Mouse (Mus musculus): ENCODE measurements around the gene Lrp4. TPM values are rescaled to one million over a fixed set of nuclear protein-coding genes. Genes with fewer than 3 reads are reported as not detected.

Lrp4 gene
- polyA plus RNA-seq, 1 experiment from 2014 or later, result 1.9 TPM

DNA sequence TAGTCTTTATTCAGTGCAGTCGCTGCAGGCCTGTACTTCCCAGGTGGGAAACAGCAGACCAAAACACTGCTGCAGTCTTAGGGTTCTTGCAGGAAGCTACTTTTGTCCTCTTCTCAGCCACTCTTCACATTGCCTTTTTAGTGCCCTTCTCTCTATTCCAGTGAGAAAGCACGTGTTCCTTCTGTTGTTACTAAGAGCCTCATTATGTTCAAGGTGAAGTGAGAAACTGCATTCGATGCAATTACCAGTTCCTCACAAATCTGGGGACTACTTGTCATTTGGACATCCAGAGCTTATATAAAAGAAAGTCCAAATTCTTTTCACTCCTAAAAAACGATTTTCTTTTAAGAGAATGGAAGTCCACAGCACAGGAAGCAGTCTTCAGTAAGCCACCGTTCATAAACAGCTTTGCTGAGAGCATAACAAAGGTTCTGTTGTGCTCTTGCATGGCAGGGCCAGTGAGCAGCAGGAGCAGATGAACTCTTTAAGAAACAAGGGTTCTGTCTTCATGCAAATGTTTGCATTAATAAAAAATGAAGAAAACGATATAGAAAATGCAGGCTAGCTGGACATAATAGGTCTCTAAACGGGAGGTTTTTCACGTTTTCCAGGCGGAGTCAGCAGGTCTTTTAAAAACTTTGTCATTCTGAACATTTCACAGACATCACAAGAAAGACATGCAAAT lies 27.3 kb upstream of the Lrp4 start:
- Histone ChIP-seq H3K9me3 (ENCODE audit: control insufficient read depth, low read length) (no peaks in the 10 kb centered on the region), H3K4me3 (ENCODE audit: low read depth, low read length) (no peak overlapping the region), H3K27me3 (replicated peaks; ENCODE audit: control insufficient read depth, insufficient read depth, low read length) (no peaks in the 10 kb centered on the region), H3K4me1 (replicated peaks; ENCODE audit: control insufficient read depth, insufficient read depth, low read length) (0 out of 2 replicates have a peak, but pooled peaks cover 3% of the 10 kb centered on the region), H3K4me2 (no peak overlapping the region), H3K9ac (ENCODE audit: low read depth, low read length) (no peak overlapping the region), H3K36me3 (ENCODE audit: control insufficient read depth, insufficient read depth, low read length) (no peaks in the 10 kb centered on the region), H3K27ac (ENCODE audit: low read depth, low read length) (no peak overlapping the region)
- ATAC-seq (replicated peaks; ENCODE audit: low FRiP score) (no peak), DNase-seq (ENCODE audit: low spot score) (no peak)
- WGBS, result 53% methylated on average over 9 of the region's 9 CpGs

DNA sequence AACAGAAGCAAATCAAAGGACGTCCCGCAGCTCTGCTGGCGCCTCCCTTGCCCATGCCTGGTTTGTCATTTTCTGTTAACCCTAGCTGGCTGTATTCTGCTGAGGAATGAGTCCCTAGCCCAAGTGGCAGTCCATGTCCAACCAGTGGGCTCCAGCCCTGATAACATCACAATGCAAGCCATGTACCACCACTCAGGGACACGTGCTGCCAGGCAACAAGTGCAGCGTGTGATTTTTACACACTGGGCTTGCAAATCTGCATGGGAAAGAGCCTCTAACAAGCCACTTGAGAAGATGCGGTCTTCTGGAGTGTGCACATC lies 26.8 kb upstream of the Lrp4 start:
- Histone ChIP-seq H3K27me3 (replicated peaks; ENCODE audit: control insufficient read depth, insufficient read depth, low read length) (no peaks in the 10 kb centered on the region), H3K4me3 (ENCODE audit: low read depth, low read length) (no peak overlapping the region), H3K27ac (ENCODE audit: low read depth, low read length) (no peak overlapping the region), H3K36me3 (ENCODE audit: control insufficient read depth, insufficient read depth, low read length) (no peaks in the 10 kb centered on the region), H3K4me2 (no peak overlapping the region), H3K9ac (ENCODE audit: low read depth, low read length) (no peak overlapping the region), H3K4me1 (replicated peaks; ENCODE audit: control insufficient read depth, insufficient read depth, low read length) (0 out of 2 replicates have a peak, but pooled peaks cover 3% of the 10 kb centered on the region), H3K9me3 (ENCODE audit: control insufficient read depth, low read length) (no peaks in the 10 kb centered on the region)
- WGBS, result 57% methylated on average over 6 of the region's 6 CpGs
- ATAC-seq (replicated peaks; ENCODE audit: low FRiP score) (no peak), DNase-seq (ENCODE audit: low spot score) (no peak)

DNA sequence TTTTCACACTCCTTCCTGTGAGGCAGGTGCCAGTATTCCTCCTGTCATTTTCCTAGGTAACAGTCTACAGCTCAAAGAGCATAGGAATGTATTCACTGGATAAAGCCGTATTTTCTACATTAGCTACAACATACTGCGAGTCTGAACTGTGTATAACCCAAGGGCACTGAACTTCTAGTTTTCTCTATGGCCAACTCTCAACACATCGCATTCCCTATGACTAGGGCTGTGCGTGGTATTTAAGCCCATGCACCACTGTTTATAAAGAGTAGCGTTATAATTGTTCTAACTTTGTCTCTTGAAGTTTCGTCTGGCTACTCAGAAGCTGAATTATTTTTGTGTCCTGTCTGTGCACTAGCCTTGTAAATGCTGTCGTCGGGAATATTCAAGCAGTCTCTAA lies 20.6 kb upstream of the Lrp4 start:
- no peak overlapping the region for H3K4me2 ChIP-seq
- no peak overlapping the region for H3K4me3 ChIP-seq (ENCODE audit: low read depth, low read length)
- ATAC-seq (replicated peaks; ENCODE audit: low FRiP score) (no peak), DNase-seq (ENCODE audit: low spot score) (no peak)
- H3K27ac ChIP-seq (ENCODE audit: low read depth, low read length), result no peak overlapping the region
- H3K27me3 ChIP-seq (replicated peaks; ENCODE audit: control insufficient read depth, insufficient read depth, low read length), result no peaks in the 10 kb centered on the region
- H3K4me1 ChIP-seq (replicated peaks; ENCODE audit: control insufficient read depth, insufficient read depth, low read length), result no peaks in the 10 kb centered on the region
- no peak overlapping the region for H3K9ac ChIP-seq (ENCODE audit: low read depth, low read length)
- no peaks in the 10 kb centered on the region for H3K36me3 ChIP-seq (ENCODE audit: control insufficient read depth, insufficient read depth, low read length)
- no peaks in the 10 kb centered on the region for H3K9me3 ChIP-seq (ENCODE audit: control insufficient read depth, low read length)
- WGBS, result 85% methylated on average over 8 of the region's 8 CpGs

DNA sequence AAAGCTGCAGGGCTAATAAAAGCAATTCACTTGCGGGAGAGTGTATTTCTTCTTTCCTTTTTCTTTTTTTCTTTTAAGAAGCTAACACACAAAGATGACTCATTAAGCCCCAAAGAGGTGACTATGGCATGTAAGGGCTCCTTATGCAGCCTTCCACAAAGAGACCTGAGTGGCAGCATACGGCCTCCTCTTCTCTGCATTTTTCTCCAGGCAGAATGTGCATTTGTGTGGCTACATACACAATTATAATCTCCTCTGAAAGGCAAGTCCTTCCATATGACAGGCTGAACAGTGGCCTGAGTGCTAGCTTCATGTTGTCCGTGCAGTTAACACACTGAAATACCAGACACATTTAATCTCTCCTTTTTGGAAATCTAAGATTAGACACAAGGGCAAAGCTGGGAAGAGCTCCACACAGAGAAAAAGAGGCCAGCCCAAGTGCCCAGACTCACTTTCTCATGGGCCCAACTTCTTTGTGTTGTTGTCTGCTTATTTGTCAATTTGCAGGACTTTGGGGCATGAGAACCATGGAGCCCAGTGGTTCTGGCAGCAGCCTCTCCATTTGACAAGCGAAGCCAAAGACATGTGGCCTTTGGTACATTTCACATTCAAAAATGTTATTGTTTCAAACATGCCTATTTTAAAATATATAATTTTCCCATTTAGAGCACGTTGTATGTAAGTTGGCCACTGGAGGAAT lies 20.0 kb upstream of the Lrp4 start:
- no peak overlapping the region for H3K4me3 ChIP-seq (ENCODE audit: low read depth, low read length)
- WGBS, result 87% methylated on average over 5 of the region's 5 CpGs
- no peak overlapping the region for H3K27ac ChIP-seq (ENCODE audit: low read depth, low read length)
- no peaks in the 10 kb centered on the region for H3K9me3 ChIP-seq (ENCODE audit: control insufficient read depth, low read length)
- H3K27me3 ChIP-seq (replicated peaks; ENCODE audit: control insufficient read depth, insufficient read depth, low read length), result no peaks in the 10 kb centered on the region
- no peaks in the 10 kb centered on the region for H3K4me1 ChIP-seq (replicated peaks; ENCODE audit: control insufficient read depth, insufficient read depth, low read length)
- no peak for ATAC-seq (replicated peaks; ENCODE audit: low FRiP score)
- no peaks in the 10 kb centered on the region for H3K36me3 ChIP-seq (ENCODE audit: control insufficient read depth, insufficient read depth, low read length)
- H3K9ac ChIP-seq (ENCODE audit: low read depth, low read length), result no peak overlapping the region
- DNase-seq (ENCODE audit: low spot score), result no peak
- H3K4me2 ChIP-seq, result no peak overlapping the region

DNA sequence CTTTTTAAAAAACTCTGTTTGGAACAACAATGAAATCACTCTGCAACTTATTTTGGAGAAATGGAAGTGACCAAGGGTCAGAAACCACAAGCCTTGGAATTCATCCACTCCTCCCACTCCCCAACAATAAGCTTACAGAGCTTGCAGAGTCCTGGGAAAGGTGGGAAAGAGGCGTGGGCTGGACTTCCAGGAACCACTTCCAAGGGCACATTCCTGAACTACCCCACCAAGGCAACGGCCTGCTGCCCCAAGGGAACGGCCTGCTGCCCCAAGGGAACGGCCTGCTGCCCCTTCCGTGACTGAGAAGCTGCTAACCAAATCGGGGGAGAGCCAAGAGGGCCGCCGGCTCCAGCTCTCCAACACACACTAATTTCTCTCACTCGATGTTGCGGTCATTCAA lies 18.0 kb upstream of the Lrp4 start:
- WGBS, result 76% methylated on average over 10 of the region's 10 CpGs
- no peak for ATAC-seq (replicated peaks; ENCODE audit: low FRiP score)
- Histone ChIP-seq H3K27ac (ENCODE audit: low read depth, low read length) (no peak overlapping the region), H3K4me3 (ENCODE audit: low read depth, low read length) (no peak overlapping the region), H3K4me2 (no peak overlapping the region), H3K4me1 (replicated peaks; ENCODE audit: control insufficient read depth, insufficient read depth, low read length) (no peaks in the 10 kb centered on the region), H3K9ac (ENCODE audit: low read depth, low read length) (no peak overlapping the region), H3K36me3 (ENCODE audit: control insufficient read depth, insufficient read depth, low read length) (no peaks in the 10 kb centered on the region), H3K27me3 (replicated peaks; ENCODE audit: control insufficient read depth, insufficient read depth, low read length) (no peaks in the 10 kb centered on the region), H3K9me3 (ENCODE audit: control insufficient read depth, low read length) (no peaks in the 10 kb centered on the region)
- DNase-seq (ENCODE audit: low spot score), result no peak

DNA sequence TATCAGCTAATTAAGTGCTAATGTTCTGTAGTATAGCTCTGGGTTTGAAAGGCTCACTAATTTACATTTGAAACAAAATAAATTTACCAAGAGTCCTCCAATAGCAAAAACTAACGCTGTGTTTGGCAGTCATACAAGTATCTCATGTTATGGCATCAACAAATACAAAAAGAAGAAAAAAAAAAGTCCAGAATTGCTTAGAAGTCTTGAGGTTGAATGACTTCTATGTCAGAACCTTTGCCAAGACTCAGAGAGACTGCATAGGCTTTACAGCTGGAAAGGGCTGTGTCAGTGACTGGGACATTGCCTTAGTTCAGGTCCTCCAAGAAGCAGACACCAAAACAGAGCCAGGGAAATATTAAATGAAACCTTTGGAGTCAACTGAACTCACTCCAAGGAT lies 17.4 kb upstream of the Lrp4 start:
- DNase-seq (ENCODE audit: low spot score), result no peak

DNA sequence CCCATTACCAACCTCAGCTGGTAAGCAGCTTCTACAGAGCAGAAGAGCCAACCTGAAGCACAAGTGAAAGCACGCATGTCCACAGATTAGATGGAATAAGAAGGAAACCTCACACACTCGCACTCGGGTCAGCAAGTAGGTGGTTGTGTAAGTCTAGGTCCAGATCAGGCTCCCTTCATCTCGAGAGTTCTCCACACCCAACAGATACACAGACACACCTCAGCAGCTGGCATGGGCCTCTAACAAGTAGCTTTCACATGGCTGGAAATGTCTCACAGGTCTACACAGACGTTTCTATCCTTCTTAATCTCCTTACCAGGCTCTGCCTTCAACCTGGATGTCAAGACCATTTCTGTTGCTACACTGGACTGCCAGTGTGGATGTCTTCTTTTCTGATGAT lies 16.6 kb upstream of the Lrp4 start:
- H3K9ac ChIP-seq (ENCODE audit: low read depth, low read length), result no peak overlapping the region
- ATAC-seq (replicated peaks; ENCODE audit: low FRiP score) (no peak), DNase-seq (ENCODE audit: low spot score) (no peak)
- H3K9me3 ChIP-seq (ENCODE audit: control insufficient read depth, low read length), result no peaks in the 10 kb centered on the region
- no peaks in the 10 kb centered on the region for H3K36me3 ChIP-seq (ENCODE audit: control insufficient read depth, insufficient read depth, low read length)
- no peak overlapping the region for H3K27ac ChIP-seq (ENCODE audit: low read depth, low read length)
- H3K27me3 ChIP-seq (replicated peaks; ENCODE audit: control insufficient read depth, insufficient read depth, low read length), result no peaks in the 10 kb centered on the region
- H3K4me1 ChIP-seq (replicated peaks; ENCODE audit: control insufficient read depth, insufficient read depth, low read length), result no peaks in the 10 kb centered on the region
- H3K4me3 ChIP-seq (ENCODE audit: low read depth, low read length), result no peak overlapping the region
- no peak overlapping the region for H3K4me2 ChIP-seq
- WGBS, result 78% methylated on average over 5 of the region's 5 CpGs

More for the DNA sequence above, 17.4 kb upstream of the Lrp4 start:
- H3K27ac ChIP-seq (ENCODE audit: low read depth, low read length), result no peak overlapping the region
- no peaks in the 10 kb centered on the region for H3K9me3 ChIP-seq (ENCODE audit: control insufficient read depth, low read length)
- ATAC-seq (replicated peaks; ENCODE audit: low FRiP score), result no peak
- no peaks in the 10 kb centered on the region for H3K36me3 ChIP-seq (ENCODE audit: control insufficient read depth, insufficient read depth, low read length)
- no peak overlapping the region for H3K4me3 ChIP-seq (ENCODE audit: low read depth, low read length)
- H3K27me3 ChIP-seq (replicated peaks; ENCODE audit: control insufficient read depth, insufficient read depth, low read length), result no peaks in the 10 kb centered on the region
- no peak overlapping the region for H3K9ac ChIP-seq (ENCODE audit: low read depth, low read length)
- no peak overlapping the region for H3K4me2 ChIP-seq
- no peaks in the 10 kb centered on the region for H3K4me1 ChIP-seq (replicated peaks; ENCODE audit: control insufficient read depth, insufficient read depth, low read length)
- WGBS, result 81% methylated on average over 1 of the region's 1 CpGs

DNA sequence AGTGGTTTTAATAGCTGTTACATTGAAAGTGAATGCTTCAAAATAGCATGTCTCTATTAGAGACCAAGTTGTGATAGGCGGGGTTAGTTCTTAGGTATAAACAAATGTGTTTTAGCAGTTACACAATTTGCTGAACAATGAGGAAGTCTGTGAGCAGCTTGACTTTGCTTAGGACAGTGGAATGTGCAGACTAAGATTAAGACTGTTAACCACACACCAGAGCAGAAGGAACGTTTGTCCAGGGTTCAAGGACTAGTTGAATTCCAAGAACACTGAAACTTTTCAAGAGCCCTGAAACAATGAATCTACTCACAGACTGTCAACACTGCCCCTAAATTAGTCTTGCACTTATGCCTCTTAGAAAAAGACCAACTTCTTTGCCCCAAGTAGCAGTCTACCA lies 15.6 kb upstream of the Lrp4 start:
- H3K9me3 ChIP-seq (ENCODE audit: control insufficient read depth, low read length), result no peaks in the 10 kb centered on the region
- no peak overlapping the region for H3K4me3 ChIP-seq (ENCODE audit: low read depth, low read length)
- H3K36me3 ChIP-seq (ENCODE audit: control insufficient read depth, insufficient read depth, low read length), result no peaks in the 10 kb centered on the region
- 52% methylated on average over 2 of the region's 2 CpGs for WGBS
- no peak for ATAC-seq (replicated peaks; ENCODE audit: low FRiP score)
- no peak overlapping the region for H3K9ac ChIP-seq (ENCODE audit: low read depth, low read length)
- DNase-seq (ENCODE audit: low spot score), result no peak
- H3K27ac ChIP-seq (ENCODE audit: low read depth, low read length), result no peak overlapping the region
- no peaks in the 10 kb centered on the region for H3K4me1 ChIP-seq (replicated peaks; ENCODE audit: control insufficient read depth, insufficient read depth, low read length)
- H3K27me3 ChIP-seq (replicated peaks; ENCODE audit: control insufficient read depth, insufficient read depth, low read length), result no peaks in the 10 kb centered on the region
- no peak overlapping the region for H3K4me2 ChIP-seq

DNA sequence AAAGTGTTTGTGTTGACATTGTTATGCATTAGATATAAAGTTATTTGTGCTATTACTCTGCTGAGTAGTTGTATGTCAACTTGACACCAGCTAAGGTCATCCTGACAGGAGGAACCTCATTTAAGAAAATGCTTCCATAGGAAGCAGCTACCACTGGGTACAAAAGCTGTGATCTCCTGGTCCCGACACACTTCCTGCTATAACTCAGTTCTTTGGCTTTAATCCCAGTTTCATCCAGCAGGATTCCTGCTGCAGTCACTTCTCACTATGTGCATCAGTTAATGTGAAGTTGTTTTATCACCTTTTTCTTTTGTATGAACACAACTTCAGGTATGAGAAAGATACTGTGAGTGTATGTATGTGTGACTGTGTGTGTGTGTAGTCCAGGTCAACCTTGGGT lies 15.1 kb upstream of the Lrp4 start:
- no peak overlapping the region for H3K9ac ChIP-seq (ENCODE audit: low read depth, low read length)
- WGBS, result 71% methylated on average over 1 of the region's 1 CpGs
- ATAC-seq (replicated peaks; ENCODE audit: low FRiP score), result no peak

More for the DNA sequence above, 15.1 kb upstream of the Lrp4 start:
- Histone ChIP-seq H3K9me3 (ENCODE audit: control insufficient read depth, low read length) (no peaks in the 10 kb centered on the region), H3K27ac (ENCODE audit: low read depth, low read length) (no peak overlapping the region), H3K4me1 (replicated peaks; ENCODE audit: control insufficient read depth, insufficient read depth, low read length) (no peaks in the 10 kb centered on the region), H3K4me3 (ENCODE audit: low read depth, low read length) (no peak overlapping the region), H3K4me2 (no peak overlapping the region), H3K27me3 (replicated peaks; ENCODE audit: control insufficient read depth, insufficient read depth, low read length) (no peaks in the 10 kb centered on the region), H3K36me3 (ENCODE audit: control insufficient read depth, insufficient read depth, low read length) (no peaks in the 10 kb centered on the region)
- DNase-seq (ENCODE audit: low spot score), result no peak

All from liver, embryonic 11.5 days (tissue).